Mouse (Mus musculus) liver, postnatal 0 days (tissue): Measurements from ENCODE around the gene Tsc2.

Experiments
- CTCF ChIP-seq: sonication (generic); IDR thresholded peaks from 2 replicates; pipeline ENCODE4 v1.5.1; 2016; ENCODE audit warnings: antibody characterized with exemption, low read depth
- EP300 ChIP-seq: IDR thresholded peaks from 2 replicates; pipeline ENCODE4 v1.6.1; 2016; ENCODE audit warnings: antibody characterized with exemption, low read depth, mild to moderate bottlenecking

DNA sequence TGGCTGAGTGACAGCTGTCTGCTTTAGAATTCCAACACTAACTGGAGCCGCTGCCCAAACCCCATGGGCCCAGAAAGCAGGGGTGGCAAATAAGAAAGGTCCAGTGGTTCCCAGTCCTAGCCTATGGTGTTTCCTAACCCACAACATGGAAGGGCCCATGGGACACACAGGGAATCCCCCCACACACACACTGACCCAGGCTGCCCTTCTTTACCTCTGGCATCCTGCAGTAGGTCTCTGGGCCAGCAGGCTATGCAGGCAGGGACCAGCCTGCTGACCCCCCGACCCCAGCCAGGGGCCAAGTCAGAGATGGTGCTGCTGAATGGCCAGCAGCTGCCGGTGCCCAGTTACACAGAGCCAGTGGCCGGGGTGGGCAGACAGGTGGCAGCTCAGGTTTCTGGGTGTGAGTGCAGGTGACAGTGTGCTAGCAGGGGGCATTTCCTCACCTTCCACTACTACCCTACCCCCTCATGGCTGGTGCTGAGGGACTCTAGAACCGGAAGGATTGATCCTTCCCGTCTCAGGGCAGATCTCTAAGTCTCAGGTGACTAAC lies 10.4 kb upstream of the Tsc2 start:
- TF ChIP-seq EP300 (no peak), CTCF (no peak)
